Mouse (Mus musculus): ENCODE measurements around the gene Rpl27.

DNA sequence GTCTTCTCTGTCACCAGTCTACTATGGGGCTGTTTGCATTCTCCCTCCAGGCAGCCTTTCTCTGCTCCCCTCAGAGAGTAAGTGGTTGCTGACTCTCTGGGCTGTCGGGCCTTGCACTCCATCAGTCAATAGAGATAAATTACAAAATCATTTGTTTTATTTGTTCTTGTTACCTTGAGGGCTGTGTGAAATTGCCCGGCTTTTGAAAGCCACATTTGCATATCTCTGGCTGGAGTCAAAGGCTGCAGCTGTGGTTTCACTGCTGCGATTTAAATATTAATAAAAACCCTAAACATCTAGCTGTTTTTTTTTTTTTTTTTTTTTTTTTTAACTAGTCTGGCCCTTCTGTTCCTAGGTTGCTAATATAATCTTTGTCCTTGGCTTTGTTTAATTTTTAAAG is 41.7 kb downstream of the Rpl27 start:
- TF ChIP-seq FLI1 (IDR thresholded peaks at IDR 0.05; ENCODE audit: low read length) (no peak), GATA1 (IDR thresholded peaks at IDR 0.05; ENCODE audit: borderline replicate concordance, low read length) (no peak)
